Mouse (Mus musculus): Measurements from ENCODE around the gene Fgd4. TPM values are rescaled to one million over a fixed set of nuclear protein-coding genes. Genes with fewer than 3 reads are reported as not detected.
"Not testable (repeated sequence)": the region's sequence is repeated elsewhere in the genome, so short reads cannot be mapped to it uniquely, and the experiment has no call there.

The Fgd4 gene
- polyA plus RNA-seq, 1 experiment from 2014 or later, result 27.6 TPM

- Histone ChIP-seq H3K4me1 (no peaks in the 10 kb centered on the region), H3K36me3 (peaks cover 12% of the 10 kb centered on the region), H3K4me2 (replicated peaks) (no peak overlapping the region), H3K9ac (replicated peaks) (no peak overlapping the region), H3K4me3 (no peak overlapping the region), H3K9me3 (no peaks in the 10 kb centered on the region), H3K27me3 (no peaks in the 10 kb centered on the region), H3K27ac (replicated peaks) (no peak overlapping the region)
- ATAC-seq (ENCODE audit: low FRiP score, low read depth), result no peak
- 91% methylated on average over 4 of the region's 4 CpGs for WGBS
Measured at GRCm38 (mm10) chr16:16484601-16485000, 115.7 kb downstream of the Fgd4 start.

- not testable (repeated sequence) for H3K4me3 ChIP-seq; H3K9me3 ChIP-seq; H3K27ac ChIP-seq (replicated peaks); H3K4me2 ChIP-seq (replicated peaks); H3K4me1 ChIP-seq; H3K9ac ChIP-seq (replicated peaks); ATAC-seq (ENCODE audit: low FRiP score, low read depth); H3K27me3 ChIP-seq
- WGBS, result 94% methylated on average over 10 of the region's 10 CpGs
- H3K36me3 ChIP-seq, result peaks cover 36% of the 10 kb centered on the region
Measured at GRCm38 (mm10) chr16:16473451-16473850, 126.9 kb downstream of the Fgd4 start.

- no peak for ATAC-seq (ENCODE audit: low FRiP score, low read depth)
- H3K36me3 ChIP-seq, result peaks cover 28% of the 10 kb centered on the region
- H3K4me3 ChIP-seq, result no peak overlapping the region
- H3K4me1 ChIP-seq, result no peaks in the 10 kb centered on the region
- H3K4me2 ChIP-seq (replicated peaks), result no peak overlapping the region
- WGBS, result 87% methylated on average over 1 of the region's 1 CpGs
- H3K27ac ChIP-seq (replicated peaks), result no peak overlapping the region
- no peak overlapping the region for H3K9ac ChIP-seq (replicated peaks)
- no peaks in the 10 kb centered on the region for H3K9me3 ChIP-seq
- H3K27me3 ChIP-seq, result no peaks in the 10 kb centered on the region
Measured at GRCm38 (mm10) chr16:16450021-16450420, 150.3 kb downstream of the Fgd4 start.

GRCm38 (mm10) chr16:16438436-16438835, 161.9 kb downstream of the Fgd4 start:
- no peak for ATAC-seq (ENCODE audit: low FRiP score, low read depth)
- 66% methylated on average over 1 of the region's 1 CpGs for WGBS
- H3K27ac ChIP-seq (replicated peaks), result no peak overlapping the region
- H3K4me2 ChIP-seq (replicated peaks), result no peak overlapping the region
- H3K4me3 ChIP-seq, result no peak overlapping the region
- no peaks in the 10 kb centered on the region for H3K27me3 ChIP-seq
- no peaks in the 10 kb centered on the region for H3K4me1 ChIP-seq
- no peaks in the 10 kb centered on the region for H3K9me3 ChIP-seq
- H3K36me3 ChIP-seq, result peaks cover 20% of the 10 kb centered on the region
- no peak overlapping the region for H3K9ac ChIP-seq (replicated peaks)

- no peak overlapping the region for H3K4me3 ChIP-seq
- no peaks in the 10 kb centered on the region for H3K27me3 ChIP-seq
- WGBS, result 97% methylated on average over 2 of the region's 2 CpGs
- no peak overlapping the region for H3K27ac ChIP-seq (replicated peaks)
- H3K36me3 ChIP-seq, result peaks cover 28% of the 10 kb centered on the region
- no peak overlapping the region for H3K4me2 ChIP-seq (replicated peaks)
- H3K9me3 ChIP-seq, result no peaks in the 10 kb centered on the region
- H3K4me1 ChIP-seq, result no peaks in the 10 kb centered on the region
- ATAC-seq (ENCODE audit: low FRiP score, low read depth), result no peak
- no peak overlapping the region for H3K9ac ChIP-seq (replicated peaks)
Measured at GRCm38 (mm10) chr16:16422456-16422855, 177.9 kb downstream of the Fgd4 start.

GRCm38 (mm10) chr16:16367217-16367616, 233.1 kb downstream of the Fgd4 start:
- not testable (repeated sequence) for H3K27me3 ChIP-seq; H3K9me3 ChIP-seq; H3K36me3 ChIP-seq; H3K4me1 ChIP-seq; H3K27ac ChIP-seq (replicated peaks); H3K4me3 ChIP-seq; H3K9ac ChIP-seq (replicated peaks); ATAC-seq (ENCODE audit: low FRiP score, low read depth); H3K4me2 ChIP-seq (replicated peaks)
- WGBS, result 76% methylated on average over 9 of the region's 9 CpGs

Other genes with a start within 250 kb of the Fgd4 start
- gene Dnm1l, start 241.6 kb downstream of the Fgd4 start, polyA plus RNA-seq (2016; fragmentation: Nextera tagmentation; extraction: Ambion mirVana), result 74.1 and 85.7 TPM in 2 replicates
- not detected in 2 replicates for gene Olfr19, start 75.9 kb upstream of the Fgd4 start, polyA plus RNA-seq (2016; fragmentation: Nextera tagmentation; extraction: Ambion mirVana)
- 4.0 and 4.1 TPM in 2 replicates for gene Spag6l, start 228.9 kb upstream of the Fgd4 start, polyA plus RNA-seq (2016; fragmentation: Nextera tagmentation; extraction: Ambion mirVana)

All from midbrain, embryonic 12.5 days (tissue).